Mouse (Mus musculus) thymus, adult 2 months (tissue): Measurements from ENCODE around the gene Oprl1.

Experiments
- CTCF ChIP-seq: fragments of 200-500 bp; IDR thresholded peaks from 2 replicates; pipeline ENCODE4 v1.5.1; 2012; ENCODE audit warnings: mild to moderate bottlenecking, control low read depth, low read length, moderate library complexity, borderline replicate concordance; ENCODE audit not compliant: control insufficient read depth, poor library complexity, insufficient read depth; ENCODE audit errors: extremely low read depth
- POLR2A ChIP-seq: fragments of 200-500 bp; IDR thresholded peaks from 2 replicates; pipeline ENCODE4 v1.6.1; 2012; ENCODE audit warnings: mild to moderate bottlenecking, low read length, control low read depth, moderate library complexity; ENCODE audit not compliant: control insufficient read depth, poor library complexity, insufficient read depth; ENCODE audit errors: extremely low read depth

- TF ChIP-seq CTCF (no peak), POLR2A (no peak)
These were observed 6.4 kb downstream of the Oprl1 start for GRCm38 (mm10) chr2:181721200-181721599.
